Mouse (Mus musculus) olfactory bulb, adult 2 months (tissue): ENCODE results near the gene Irf2bp1.

Experiments used
- CTCF ChIP-seq: fragments of 200-500 bp; IDR thresholded peaks from 2 replicates; pipeline ENCODE4 v1.5.1; 2012; ENCODE audit warnings: low read depth, mild to moderate bottlenecking, low read length, moderate library complexity; ENCODE audit not compliant: insufficient read depth
- POLR2A ChIP-seq: fragments of 200-500 bp; IDR thresholded peaks from 2 replicates; pipeline ENCODE4 v1.6.1; 2012; ENCODE audit warnings: mild to moderate bottlenecking, low read depth, low read length, moderate library complexity; ENCODE audit not compliant: insufficient read depth

DNA sequence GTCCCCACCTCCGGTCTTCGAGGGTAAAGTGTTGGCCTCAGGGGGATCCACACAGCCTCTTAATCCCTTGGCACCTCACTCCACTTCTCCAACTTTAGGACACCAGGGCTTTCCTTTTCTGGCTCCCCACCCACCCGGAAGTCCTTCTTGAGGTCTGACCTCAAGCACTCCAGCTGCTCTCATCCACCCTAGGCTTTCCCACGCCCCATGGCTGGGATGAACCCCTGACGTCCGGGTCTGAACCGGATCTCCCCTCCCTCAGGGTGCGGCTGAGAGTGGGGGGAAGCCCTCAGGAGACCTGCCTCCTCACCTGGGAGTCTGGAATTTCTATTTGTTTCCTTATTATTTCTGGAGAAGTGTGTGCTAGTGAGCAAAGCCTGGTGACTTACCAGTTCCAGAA, 17.2 kb downstream of the Irf2bp1 start:
- no peak for TF ChIP-seq POLR2A
- no peak for TF ChIP-seq CTCF
